Mouse (Mus musculus) lung, adult 2 months (tissue): ENCODE measurements around the gene Col4a1. TPM values are rescaled to one million over a fixed set of nuclear protein-coding genes. Genes with fewer than 3 reads are reported as not detected.

Source experiments
- DNase-seq: peaks from one replicate; pipeline ENCODE4 v3.0.0; 2022
- H3K4me1 ChIP-seq: fragments of 200-500 bp; 2 replicates; pipeline ENCODE4 v1.6.1; 2011; ENCODE audit warnings: low read length; ENCODE audit not compliant: control insufficient read depth, insufficient read depth
- H3K4me3 ChIP-seq: fragments of 200-500 bp; replicated peaks from 2 replicates; pipeline ENCODE3; 2011; ENCODE audit warnings: low read depth, mild to moderate bottlenecking, control low read depth, low read length; ENCODE audit errors: extremely low read depth
- CTCF ChIP-seq: fragments of 200-500 bp; IDR thresholded peaks from 2 replicates; pipeline ENCODE4 v1.5.1; 2011; ENCODE audit warnings: mild to moderate bottlenecking, low read length, control low read depth; ENCODE audit not compliant: insufficient read depth
- POLR2A ChIP-seq: fragments of 200-500 bp; IDR thresholded peaks from 2 replicates; pipeline ENCODE4 v1.6.1; 2011; ENCODE audit warnings: low read depth, mild to moderate bottlenecking, control low read depth, low read length, borderline replicate concordance; ENCODE audit errors: extremely low read depth
- WGBS: fragments of 180-500 bp; shearing (Covaris S2); methylation state at CpG from one replicate; pipeline ENCODE4 v1.1.7; 2018; 5-methylcytosine and 5-hydroxymethylcytosine counted together
- polyA plus RNA-seq: library from polyadenylated mRNA; depleted of rRNA; stranded (reverse); fragments of >200 nt; gene quantifications from 2 replicates; pipeline ENCODE4 v1.2.3, GENCODE M21; 2012

Col4a1 gene
- polyA plus RNA-seq, 1 experiment = 556 TPM

- no peak for TF ChIP-seq POLR2A
- 61% methylated on average over 1 of the region's 1 CpGs for WGBS
- Histone ChIP-seq H3K4me3 (no peak overlapping the region), H3K4me1 (peaks cover 44% of the 10 kb centered on the region)
- DNase-seq = no peak
Observed at GRCm38 (mm10) chr8:11305539-11305938, 7.1 kb downstream of the Col4a1 start.

- H3K4me3 ChIP-seq = no peak overlapping the region
- TF ChIP-seq POLR2A (no peak), CTCF (no peak)
- H3K4me1 ChIP-seq = peaks cover 39% of the 10 kb centered on the region
- 74% methylated on average over 6 of the region's 6 CpGs for WGBS
- DNase-seq = no peak
Observed at GRCm38 (mm10) chr8:11304027-11304601, 8.5 kb downstream of the Col4a1 start.

- DNase-seq = no peak
- TF ChIP-seq CTCF (no peak), POLR2A (no peak)
- WGBS = 46% methylated on average over 8 of the region's 8 CpGs
- peaks cover 36% of the 10 kb centered on the region for H3K4me1 ChIP-seq
- no peak overlapping the region for H3K4me3 ChIP-seq
Observed at GRCm38 (mm10) chr8:11300436-11300835, 12.2 kb downstream of the Col4a1 start.

GRCm38 (mm10) chr8:11299317-11299602, 13.4 kb downstream of the Col4a1 start:
- DNase-seq = no peak
- no peak for TF ChIP-seq CTCF
- TF ChIP-seq POLR2A = no peak
- Histone ChIP-seq H3K4me3 (no peak overlapping the region), H3K4me1 (peaks cover 30% of the 10 kb centered on the region)
- WGBS = 25% methylated on average over 3 of the region's 3 CpGs

GRCm38 (mm10) chr8:11298531-11299316, 13.9 kb downstream of the Col4a1 start:
- WGBS = 37% methylated on average over 12 of the region's 12 CpGs
- H3K4me1 ChIP-seq = peaks cover 25% of the 10 kb centered on the region
- TF ChIP-seq POLR2A = no peak
- no peak for TF ChIP-seq CTCF
- DNase-seq = no peak
- no peak overlapping the region for H3K4me3 ChIP-seq

- WGBS = 42% methylated on average over 8 of the region's 8 CpGs
- no peak for TF ChIP-seq CTCF
- TF ChIP-seq POLR2A = no peak
- DNase-seq = no peak
- Histone ChIP-seq H3K4me1 (peaks cover 23% of the 10 kb centered on the region), H3K4me3 (no peak overlapping the region)
Observed at GRCm38 (mm10) chr8:11297141-11297838, 15.3 kb downstream of the Col4a1 start.

GRCm38 (mm10) chr8:11296282-11296943, 16.2 kb downstream of the Col4a1 start:
- no peak for DNase-seq
- H3K4me3 ChIP-seq = no peak overlapping the region
- 58% methylated on average over 10 of the region's 10 CpGs for WGBS
- TF ChIP-seq CTCF (no peak), POLR2A (no peak)
- H3K4me1 ChIP-seq = peaks cover 23% of the 10 kb centered on the region

GRCm38 (mm10) chr8:11292611-11293010, 20.0 kb downstream of the Col4a1 start:
- no peak for TF ChIP-seq CTCF
- no peak for TF ChIP-seq POLR2A
- 42% methylated on average over 3 of the region's 3 CpGs for WGBS
- Histone ChIP-seq H3K4me3 (no peak overlapping the region), H3K4me1 (peaks cover 31% of the 10 kb centered on the region)
- DNase-seq = no peak

GRCm38 (mm10) chr8:11290533-11290932, 22.1 kb downstream of the Col4a1 start:
- WGBS = 0% methylated on average over 1 of the region's 1 CpGs
- H3K4me3 ChIP-seq = no peak overlapping the region
- peaks cover 23% of the 10 kb centered on the region for H3K4me1 ChIP-seq
- DNase-seq = no peak
- TF ChIP-seq POLR2A = no peak
- TF ChIP-seq CTCF = no peak

GRCm38 (mm10) chr8:11288286-11288685, 24.3 kb downstream of the Col4a1 start:
- TF ChIP-seq POLR2A (no peak), CTCF (no peak)
- 51% methylated on average over 6 of the region's 6 CpGs for WGBS
- H3K4me1 ChIP-seq = peaks cover 31% of the 10 kb centered on the region
- no peak for DNase-seq
- no peak overlapping the region for H3K4me3 ChIP-seq
